Mouse (Mus musculus) cerebellum, postnatal 10 days (tissue): ENCODE results near the gene Carf.

ENCODE experiments used
- DNase-seq, 2 experiments: peaks; one replicate each; pipeline ENCODE4 v3.0.0; 2021; ENCODE audit warnings: mixed read lengths in 2 of 2

Gene Carf

GRCm38 (mm10) chr1:60179932-60180783 lies 82.1 kb downstream of the Carf start, which contains the start of gene Nbeal1:
Gene Nbeal1, plus strand, starts transcription at chr1:60180599.
- DNase-seq = peak; percentile 99 to 100

GRCm38 (mm10) chr1:60180784-60181221 lies 82.8 kb downstream of the Carf start:
- DNase-seq = peak; percentile 86 to 87

- no peak for DNase-seq
Observed at GRCm38 (mm10) chr1:60188454-60188853, 90.4 kb downstream of the Carf start.

GRCm38 (mm10) chr1:60196813-60197212 lies 98.8 kb downstream of the Carf start:
- DNase-seq = peak; percentile 18 to 26

GRCm38 (mm10) chr1:60199006-60199405 lies 101.0 kb downstream of the Carf start:
- no peak for DNase-seq
